Mouse (Mus musculus) CH12.LX (cell line): Measurements from ENCODE around the gene Tbcb. TPM values are rescaled to one million over a fixed set of nuclear protein-coding genes. Genes with fewer than 3 reads are reported as not detected.

Experiments used
- DNase-seq: peaks from one replicate; pipeline ENCODE4 v3.0.0-alpha.2; 2013; ENCODE audit errors: extremely low read depth
- H3K27ac ChIP-seq: 2 replicates; pipeline ENCODE4 v1.5.1; 2012; ENCODE audit warnings: low read depth, mild to moderate bottlenecking, control low read depth, moderate library complexity; ENCODE audit not compliant: insufficient read depth
- H3K27me3 ChIP-seq: replicated peaks from 2 replicates; pipeline ENCODE3; 2012; ENCODE audit warnings: inconsistent platforms
- H3K36me3 ChIP-seq, 2 experiments: replicated peaks in 1 of 2; 2 replicates each; pipeline versions ENCODE3 to v1.6.1; 2012; ENCODE audit warnings: inconsistent platforms in 1 of 2, low read length in 1 of 2, mild to moderate bottlenecking in 1 of 2, mixed read lengths in 1 of 2, moderate library complexity in 1 of 2; ENCODE audit not compliant: control insufficient read depth in 1 of 2, insufficient read depth in 1 of 2
- H3K4me1 ChIP-seq, 2 experiments: 2 replicates each; pipeline ENCODE4 v1.6.1; 2012; ENCODE audit warnings: inconsistent platforms in 1 of 2, moderate library complexity in 1 of 2; ENCODE audit not compliant: insufficient read depth in 2 of 2, control insufficient read depth in 1 of 2
- H3K4me2 ChIP-seq: 2 replicates; pipeline ENCODE4 v1.6.1; 2012; ENCODE audit warnings: low read depth, mild to moderate bottlenecking, control low read depth; ENCODE audit not compliant: poor library complexity, insufficient read depth, severe bottlenecking
- H3K4me3 ChIP-seq, 3 experiments: fragments of 150-350 bp in 1 of 3; sonication (generic) in 1 of 3; replicated peaks in 1 of 3; 2 replicates each; pipeline versions ENCODE3 to v1.5.1; 2011 to 2012; ENCODE audit warnings: low read depth in 2 of 3, low read length in 2 of 3, mild to moderate bottlenecking in 2 of 3, moderate library complexity in 2 of 3, control low read depth in 1 of 3, improper control_type of control experiment in 1 of 3, inconsistent platforms in 1 of 3, mixed read lengths in 1 of 3; ENCODE audit not compliant: poor library complexity in 1 of 3
- H3K79me2 ChIP-seq: replicated peaks from 2 replicates; pipeline ENCODE4 v1.6.1; 2012; ENCODE audit warnings: mild to moderate bottlenecking, moderate library complexity; ENCODE audit not compliant: control insufficient read depth, poor library complexity, insufficient read depth, severe bottlenecking; ENCODE audit errors: extremely low read depth
- H3K9ac ChIP-seq: 2 replicates; pipeline ENCODE4 v1.6.1; 2012; ENCODE audit warnings: low read depth, mild to moderate bottlenecking, control low read depth, moderate library complexity; ENCODE audit not compliant: insufficient read depth
- H3K9me3 ChIP-seq: replicated peaks from 2 replicates; pipeline ENCODE3; 2012; ENCODE audit warnings: low read length, inconsistent platforms, mixed read lengths
- BHLHE40 ChIP-seq: IDR thresholded peaks from 2 replicates; pipeline ENCODE4 v1.6.1; 2011; ENCODE audit warnings: mild to moderate bottlenecking, low read depth, low read length, improper control_type of control experiment
- CHD1 ChIP-seq: IDR thresholded peaks from 2 replicates; pipeline ENCODE4 v1.6.1; 2012; ENCODE audit warnings: low read depth, low read length, improper control_type of control experiment, inconsistent platforms
- CHD2 ChIP-seq: IDR thresholded peaks from 2 replicates; pipeline ENCODE4 v1.6.1; 2011; ENCODE audit warnings: low read length, improper control_type of control experiment
- CTCF ChIP-seq, 2 experiments: IDR thresholded peaks in 1 of 2; conservative IDR thresholded peaks in 1 of 2; 2 replicates each; pipeline ENCODE4 v1.5.1; 2011 to 2012; ENCODE audit warnings: low read depth in 2 of 2, low read length in 2 of 2, improper control_type of control experiment in 1 of 2, inconsistent platforms in 1 of 2, mild to moderate bottlenecking in 1 of 2, moderate library complexity in 1 of 2
- E2F4 ChIP-seq: IDR thresholded peaks from 2 replicates; pipeline ENCODE4 v1.6.1; 2011; ENCODE audit warnings: low read depth, low read length, improper control_type of control experiment; ENCODE audit not compliant: insufficient replicate concordance
- ELF1 ChIP-seq: IDR thresholded peaks from 2 replicates; pipeline ENCODE4 v1.6.1; 2014; ENCODE audit warnings: low read depth, mild to moderate bottlenecking, inconsistent platforms, low read length, improper control_type of control experiment
- EP300 ChIP-seq: IDR thresholded peaks from 2 replicates; pipeline ENCODE4 v1.6.1; 2011; ENCODE audit warnings: low read length, improper control_type of control experiment
- ETS1 ChIP-seq: conservative IDR thresholded peaks from 2 replicates; pipeline ENCODE4 v1.6.1; 2012; ENCODE audit warnings: low read depth, mild to moderate bottlenecking, inconsistent platforms, low read length, improper control_type of control experiment, moderate library complexity
- HCFC1 ChIP-seq: IDR thresholded peaks from 2 replicates; pipeline ENCODE4 v1.6.1; 2012; ENCODE audit warnings: low read depth, mild to moderate bottlenecking, inconsistent platforms, low read length, improper control_type of control experiment
- MAX ChIP-seq: IDR thresholded peaks from 2 replicates; pipeline ENCODE4 v1.6.1; 2011; ENCODE audit warnings: low read length, improper control_type of control experiment
- MXI1 ChIP-seq: IDR thresholded peaks from 2 replicates; pipeline ENCODE4 v1.6.1; 2011; ENCODE audit warnings: mild to moderate bottlenecking, low read depth, low read length, improper control_type of control experiment
- NELFE ChIP-seq: IDR thresholded peaks from 2 replicates; pipeline ENCODE4 v1.6.1; 2011; ENCODE audit warnings: low read depth, low read length, improper control_type of control experiment
- PAX5 ChIP-seq: IDR thresholded peaks from 2 replicates; pipeline ENCODE4 v1.6.1; 2012; ENCODE audit warnings: low read length, inconsistent platforms, mixed read lengths
- POLR2AphosphoS2 ChIP-seq: IDR thresholded peaks from 2 replicates; pipeline ENCODE4 v1.6.1; 2011; ENCODE audit warnings: low read depth, low read length, improper control_type of control experiment
- RAD21 ChIP-seq: IDR thresholded peaks from 2 replicates; pipeline ENCODE4 v1.6.1; 2011; ENCODE audit warnings: low read depth, mild to moderate bottlenecking, low read length, improper control_type of control experiment, moderate library complexity
- RCOR1 ChIP-seq: conservative IDR thresholded peaks from 2 replicates; pipeline ENCODE4 v1.6.1; 2012; ENCODE audit warnings: low read depth, mild to moderate bottlenecking, inconsistent platforms, low read length, improper control_type of control experiment
- SIN3A ChIP-seq: IDR thresholded peaks from 2 replicates; pipeline ENCODE4 v1.6.1; 2012; ENCODE audit warnings: low read length, improper control_type of control experiment, inconsistent platforms
- SMC3 ChIP-seq: IDR thresholded peaks from 2 replicates; pipeline ENCODE4 v1.6.1; 2011; ENCODE audit warnings: low read depth, low read length, improper control_type of control experiment
- TBP ChIP-seq: conservative IDR thresholded peaks from 2 replicates; pipeline ENCODE4 v1.6.1; 2011; ENCODE audit warnings: low read depth, low read length, improper control_type of control experiment
- UBTF ChIP-seq: IDR thresholded peaks from 2 replicates; pipeline ENCODE4 v1.6.1; 2012; ENCODE audit warnings: low read depth, mild to moderate bottlenecking, inconsistent platforms, low read length, improper control_type of control experiment, moderate library complexity
- USF2 ChIP-seq: conservative IDR thresholded peaks from 2 replicates; pipeline ENCODE4 v1.6.1; 2011; ENCODE audit warnings: low read depth, low read length, improper control_type of control experiment
- ZC3H11A ChIP-seq: IDR thresholded peaks from 2 replicates; pipeline ENCODE4 v1.6.1; 2012; ENCODE audit warnings: low read depth, mild to moderate bottlenecking, inconsistent platforms, low read length, improper control_type of control experiment
- ZKSCAN1 ChIP-seq: IDR thresholded peaks from 2 replicates; pipeline ENCODE4 v1.6.1; 2012; ENCODE audit warnings: low read depth, inconsistent platforms, low read length, improper control_type of control experiment, borderline replicate concordance
- ZMIZ1 ChIP-seq: IDR thresholded peaks from 2 replicates; pipeline ENCODE4 v1.6.1; 2012; ENCODE audit warnings: low read depth, mild to moderate bottlenecking, inconsistent platforms, low read length, improper control_type of control experiment
- dilution Hi-C: fragments of 300-500 bp; cut with MboI; formaldehyde crosslinking; loops from 2 replicates; pipeline ENCODE4 v1.14.3; 2020; ENCODE audit warnings: low sequenced_read_pairs; ENCODE audit not compliant: extremely low pct_unique_long_range_greater_than_20kb, extremely low pct_ligation_motif_present
- in situ Hi-C: fragments of 300-500 bp; cut with MboI; formaldehyde crosslinking; loops from 3 replicates; pipeline ENCODE4 v1.14.3; 2019; ENCODE audit warnings: low sequenced_read_pairs, low pct_ligation_motif_present, low pct_unique_long_range_greater_than_20kb, mixed read lengths
- polyA plus RNA-seq: library from polyadenylated mRNA; unstranded; fragments of >175 nt; gene quantifications from 2 replicates; pipeline ENCODE4 v1.2.1, GENCODE M21; 2012; ENCODE audit warnings: low read depth; ENCODE audit not compliant: insufficient read length
- total RNA-seq, 2 experiments: library from RNA; depleted of rRNA; stranded (reverse); fragments of 300-350 nt in 1 of 2; fragments of >200 nt in 1 of 2; gene quantifications; 2 replicates each; pipeline ENCODE4 v1.2.3; 2012 to 2014

Tbcb gene
- total and polyA plus RNA-seq, 3 experiments: 57.7 to 89.6 (median 79.9) TPM

DNA sequence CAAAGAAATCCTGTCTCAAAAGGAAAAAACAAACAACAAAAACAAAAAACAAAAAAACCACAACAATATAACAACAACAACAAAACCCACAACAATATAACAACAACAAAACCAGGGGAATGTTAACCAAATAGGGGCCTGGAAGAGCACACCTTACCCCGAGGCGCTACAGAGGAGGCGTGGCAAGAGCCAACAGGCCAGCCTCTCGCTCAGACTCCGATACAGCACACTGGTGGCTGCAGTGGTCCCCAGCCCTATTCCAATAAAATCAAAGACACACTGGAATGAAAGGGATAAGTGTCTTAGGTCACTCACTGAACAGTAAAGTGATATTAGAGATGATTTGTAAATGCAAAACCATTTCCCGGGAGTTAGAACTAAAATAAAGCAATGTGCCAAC lies 47.5 kb upstream of the Tbcb start:
- peaks cover 5% of the 10 kb centered on the region; the same call in 1 of the 2 replicates for H3K79me2 ChIP-seq
- peaks cover 0 to 20% of the 10 kb centered on the region in 2 experiments for H3K36me3 ChIP-seq
- H3K9ac ChIP-seq: peak overlapping the region; percentile 67; the same call in 1 of the 2 replicates
- in situ Hi-C loops (no loop called here), dilution Hi-C loops (no loop called here)
- peaks cover 5 to 35% of the 10 kb centered on the region in 2 experiments for H3K4me1 ChIP-seq
- no peak for DNase-seq
- peak overlapping the region; percentile 83 for H3K4me2 ChIP-seq
- H3K27me3 ChIP-seq: no peaks in the 10 kb centered on the region
- peak overlapping the region; percentile 61 to 98 (median 76) for H3K4me3 ChIP-seq
- no peaks in the 10 kb centered on the region for H3K9me3 ChIP-seq
- TF ChIP-seq NELFE (no peak), MAX (peak; percentile 23; the same call in 1 of the 2 replicates)
- TF ChIP-seq, all 38 proteins: peak for 1
- H3K27ac ChIP-seq: no peak overlapping the region

DNA sequence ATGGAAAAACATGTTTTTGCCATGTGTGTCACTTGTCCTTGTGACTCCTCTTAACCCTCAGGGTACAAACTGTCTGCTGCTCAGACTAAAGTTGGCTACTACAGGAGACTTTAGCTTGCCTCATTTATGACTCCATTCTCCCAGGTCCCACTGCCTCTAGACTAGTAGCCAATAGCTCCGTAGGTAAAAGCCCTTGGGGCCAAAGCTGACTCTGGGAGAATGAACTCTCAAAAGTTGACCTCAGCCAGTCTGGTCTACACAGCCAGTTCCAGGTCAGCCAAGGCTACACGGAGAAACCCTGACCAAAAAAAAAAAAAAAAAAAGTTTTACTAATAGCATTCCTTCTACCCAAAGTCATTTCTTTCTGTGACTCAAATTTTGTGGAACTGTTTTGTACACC lies 46.8 kb upstream of the Tbcb start:
- no peak for DNase-seq
- Histone ChIP-seq H3K27ac (no peak overlapping the region), H3K4me2 (peak overlapping the region; percentile 83), H3K4me3 (peak overlapping the region in 2 of 3 experiments; percentile 61 to 76), H3K9ac (peak overlapping the region; percentile 67; the same call in 1 of the 2 replicates), H3K9me3 (no peaks in the 10 kb centered on the region), H3K36me3 (peaks cover 0 to 24% of the 10 kb centered on the region in 2 experiments), H3K4me1 (peaks cover 5 to 38% of the 10 kb centered on the region in 2 experiments), H3K79me2 (peaks cover 5% of the 10 kb centered on the region; the same call in 1 of the 2 replicates), H3K27me3 (no peaks in the 10 kb centered on the region)
- TF ChIP-seq RAD21 (no peak), NELFE (no peak), CTCF (conservative IDR thresholded peaks at IDR 0.05 in 1 of 2, IDR thresholded peaks at IDR 0.05 in 1 of 2; ENCODE audit: low read depth in 2 of 2, low read length in 2 of 2) (no peak), ELF1 (no peak), ZKSCAN1 (no peak), MXI1 (no peak), BHLHE40 (no peak), HCFC1 (no peak), SIN3A (no peak)
- dilution Hi-C loops: no loop called here
- in situ Hi-C loops: no loop called here

DNA sequence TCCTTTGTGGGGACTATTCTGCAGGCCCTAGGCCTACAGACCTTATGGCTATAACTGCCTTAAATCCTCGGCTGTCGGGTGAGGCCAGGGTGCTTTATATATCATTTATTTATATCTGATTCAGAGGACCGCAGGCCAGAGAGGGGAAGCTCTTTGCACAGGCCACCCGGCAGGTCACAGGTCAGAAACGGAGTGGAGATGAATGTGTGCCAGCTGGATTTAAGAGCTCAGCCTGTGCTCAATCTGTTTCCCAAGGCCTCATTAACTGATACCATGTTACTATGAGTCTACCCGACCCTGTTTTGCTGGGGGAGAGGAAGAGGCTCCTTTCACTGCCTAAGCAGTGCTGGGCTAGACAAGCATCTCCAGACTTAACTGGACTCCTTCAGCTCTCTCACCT lies 42.3 kb upstream of the Tbcb start:
- Histone ChIP-seq H3K36me3 (peaks cover 29 to 67% of the 10 kb centered on the region in 2 experiments), H3K9me3 (no peaks in the 10 kb centered on the region), H3K27ac (no peak overlapping the region), H3K4me3 (no peak overlapping the region), H3K79me2 (peaks cover 5% of the 10 kb centered on the region; the same call in 1 of the 2 replicates), H3K27me3 (no peaks in the 10 kb centered on the region), H3K9ac (no peak overlapping the region), H3K4me1 (peaks cover 0 to 29% of the 10 kb centered on the region in 2 experiments; a peak in 2 of 4 replicates), H3K4me2 (no peak overlapping the region)
- TF ChIP-seq CHD2 (no peak), HCFC1 (no peak), NELFE (no peak), ZKSCAN1 (no peak), MXI1 (no peak), BHLHE40 (no peak), ZMIZ1 (no peak), RCOR1 (no peak), E2F4 (no peak), USF2 (no peak), TBP (no peak), POLR2AphosphoS2 (no peak), ETS1 (no peak), CHD1 (no peak), PAX5 (no peak), EP300 (no peak), SIN3A (no peak), SMC3 (no peak), ZC3H11A (no peak), UBTF (no peak)
- DNase-seq: no peak
- dilution Hi-C loops: no loop called here
- in situ Hi-C loops: no loop called here
